Comparison of ENCODE assay signal across 9 mouse cellular contexts in the genomic region with DNA sequence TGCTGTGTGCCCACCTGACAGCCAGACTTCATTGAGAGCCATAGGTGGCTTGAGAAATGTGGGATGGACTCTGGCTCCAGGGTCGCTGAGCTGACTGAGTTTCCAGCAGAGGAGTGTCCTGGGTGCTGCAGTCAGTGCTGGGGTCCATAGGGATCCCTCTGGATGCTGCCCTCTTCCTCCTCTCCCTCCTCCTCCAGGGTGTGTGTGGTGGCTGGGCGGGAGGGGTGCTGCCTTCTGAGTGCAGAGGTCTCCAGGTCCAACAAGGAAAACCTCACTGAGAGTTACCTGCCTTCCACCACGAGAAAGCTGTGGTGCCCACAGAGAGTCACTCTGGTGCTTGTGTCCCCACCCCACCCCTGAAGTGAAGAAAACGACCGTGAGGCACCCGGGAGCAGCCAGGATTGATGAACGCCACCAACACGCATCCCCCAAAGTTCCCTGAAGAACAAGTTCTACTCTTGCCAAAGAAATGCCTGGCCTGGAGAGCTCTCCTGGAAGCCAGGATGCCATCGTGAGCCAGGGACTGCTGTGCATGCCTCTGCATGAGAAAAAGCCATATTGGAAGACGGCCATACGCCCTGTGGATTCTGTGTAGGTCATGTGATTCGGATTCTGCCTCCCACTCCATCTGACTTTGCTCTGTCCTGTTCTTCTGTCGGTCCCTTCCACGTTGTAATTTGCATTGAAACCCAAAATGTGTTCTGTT. TPM values are rescaled to one million over a fixed set of nuclear protein-coding genes. Genes with fewer than 3 reads are reported as not detected.
DNase-seq lines count a peak whose midpoint lies in the region; ATAC-seq lines count a peak whose summit lies in the region.
"Had no signal": no experiment of that assay in that cellular context is flagged by ENCODE, and none has a peak within 500 bp of the region (broad histone marks: within the 10 kb centered on the region; RNA-seq: fewer than 3 reads in every experiment).

No protein-coding gene starts in this region.

- peak; percentile 38; the same call in 1 of the 2 replicates for ATAC-seq in frontal cortex, adult (ENCODE audit: low TSS enrichment)
- no peak for ATAC-seq in intestine, embryonic 16.5 days

- H3K27ac ChIP-seq in intestine, embryonic 16.5 days (ENCODE audit: low read length): no peak overlapping the region

- no peaks in the 10 kb centered on the region for H3K27me3 ChIP-seq in intestine, embryonic 16.5 days (replicated peaks; ENCODE audit: control insufficient read depth, insufficient read depth, low read length)

- no peak overlapping the region for H3K4me2 ChIP-seq in intestine, embryonic 16.5 days (ENCODE audit: low read depth, low read length)

- no peaks in the 10 kb centered on the region for H3K9me3 ChIP-seq in intestine, embryonic 16.5 days (ENCODE audit: control insufficient read depth, low read length)

- no peaks in the 10 kb centered on the region for H3K4me1 ChIP-seq in intestine, embryonic 16.5 days (ENCODE audit: control insufficient read depth, insufficient read depth, low read length)

- peak; percentile 20 for DNase-seq in adrenal gland, postnatal 25 days
- DNase-seq in adrenal gland, adult 8-10 months: no peak
- peak; percentile 83 for DNase-seq in brain, adult 2 months (ENCODE audit: low read depth, low spot score)
- DNase-seq in layer of hippocampus, postnatal 14 days (ENCODE audit: low spot score in 2 of 2): peak; percentile 29 to 65
- DNase-seq in liver: no peak
- DNase-seq in urinary bladder, postnatal 10 days (ENCODE audit: low spot score): no peak

- H3K9ac ChIP-seq in intestine, embryonic 16.5 days (ENCODE audit: low read depth, low read length): no peak overlapping the region

- WGBS in intestine, embryonic 16.5 days: 83% methylated on average over 14 of the region's 14 CpGs

- peaks cover 2% of the 10 kb centered on the region; the same call in 1 of the 2 replicates for H3K36me3 ChIP-seq in intestine, embryonic 16.5 days (ENCODE audit: control insufficient read depth, insufficient read depth, low read length)

- H3K4me3 ChIP-seq in intestine, embryonic 16.5 days (ENCODE audit: low read length): no peak overlapping the region

RNA-seq across cellular contexts. Expression of a gene that starts 46.1 kb away (rescaled TPM):
- total RNA-seq in adrenal gland, postnatal 25 days (2021): not detected in 2 replicates
- total RNA-seq in adrenal gland, adult 8-10 months (2022): not detected
- total RNA-seq in layer of hippocampus, postnatal 14 days (2021): not detected
- 0.42 and 1.0 TPM in 2 replicates for polyA plus RNA-seq in intestine, embryonic 16.5 days (2015; fragmentation: Nextera tagmentation; extraction: Ambion mirVana)
- polyA plus RNA-seq: heart, postnatal 0 days had no signal

Comparison
In these comparisons a context has a peak if more than half of its experiments do, and no peak if none do; other contexts are left out.
1. DNase-seq: peak in adrenal gland, postnatal 25 days (single experiment), brain, adult 2 months (single experiment) and layer of hippocampus, postnatal 14 days (2 of 2); none in adrenal gland, adult 8-10 months (single experiment), liver (single experiment) and urinary bladder, postnatal 10 days (single experiment).